Mouse (Mus musculus): ENCODE results near the gene Cldn1. TPM values are rescaled to one million over a fixed set of nuclear protein-coding genes. Genes with fewer than 3 reads are reported as not detected.

Gene Cldn1
- polyA plus RNA-seq, 1 experiment from 2014 or later, result 8.7 TPM

DNA sequence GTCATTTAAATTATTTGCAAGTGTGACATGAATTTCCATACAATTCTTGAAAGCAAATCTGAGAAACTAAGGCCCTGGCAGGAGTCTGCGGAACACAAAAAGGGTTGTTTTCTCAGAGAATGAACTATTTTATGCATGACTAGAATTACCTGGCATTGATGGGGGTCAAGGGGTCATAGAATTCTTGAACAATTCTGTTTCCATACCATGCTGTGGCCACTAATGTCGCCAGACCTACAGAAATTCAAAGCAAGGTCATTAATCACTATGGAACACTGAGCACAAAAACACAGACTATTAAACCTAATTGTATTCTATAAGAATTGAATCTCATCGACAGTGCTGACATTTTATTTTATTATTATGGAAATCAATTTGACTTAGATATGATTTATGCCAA lies 10.9 kb downstream of the Cldn1 start:
- H3K4me3 ChIP-seq, result no peak overlapping the region
- H3K9ac ChIP-seq, result no peak overlapping the region
- no peaks in the 10 kb centered on the region for H3K27me3 ChIP-seq
- no peaks in the 10 kb centered on the region for H3K4me1 ChIP-seq
- H3K9me3 ChIP-seq (replicated peaks), result no peaks in the 10 kb centered on the region
- H3K36me3 ChIP-seq, result no peaks in the 10 kb centered on the region
- WGBS, result 28% methylated on average over 3 of the region's 3 CpGs
- no peak overlapping the region for H3K4me2 ChIP-seq (replicated peaks)
- ATAC-seq (ENCODE audit: low FRiP score), result no peak
- no peak overlapping the region for H3K27ac ChIP-seq

DNA sequence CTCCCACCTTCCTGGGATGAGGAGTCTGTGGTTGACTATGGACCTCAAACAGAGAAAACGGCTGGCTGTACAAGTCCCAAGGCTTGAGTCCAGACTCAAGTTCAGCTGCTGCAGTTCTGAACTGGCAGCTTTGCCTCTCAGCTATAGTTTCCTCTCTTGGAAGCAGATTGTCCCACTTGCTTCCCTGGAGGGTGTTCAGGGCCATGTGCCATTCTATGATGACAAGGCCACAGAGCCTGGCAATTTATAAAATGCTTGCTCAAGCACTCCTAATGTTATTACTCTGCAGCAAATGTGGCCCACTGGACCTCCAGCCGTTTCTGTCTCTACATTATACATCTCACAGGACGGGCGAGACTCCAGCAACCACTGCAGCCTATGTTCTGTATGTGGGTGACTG lies 12.0 kb downstream of the Cldn1 start:
- no peaks in the 10 kb centered on the region for H3K27me3 ChIP-seq
- no peaks in the 10 kb centered on the region for H3K36me3 ChIP-seq
- H3K27ac ChIP-seq, result no peak overlapping the region
- H3K4me1 ChIP-seq, result no peaks in the 10 kb centered on the region
- no peak overlapping the region for H3K4me2 ChIP-seq (replicated peaks)
- no peak for ATAC-seq (ENCODE audit: low FRiP score)
- no peak overlapping the region for H3K9ac ChIP-seq
- no peak overlapping the region for H3K4me3 ChIP-seq
- 61% methylated on average over 4 of the region's 4 CpGs for WGBS
- no peaks in the 10 kb centered on the region for H3K9me3 ChIP-seq (replicated peaks)

DNA sequence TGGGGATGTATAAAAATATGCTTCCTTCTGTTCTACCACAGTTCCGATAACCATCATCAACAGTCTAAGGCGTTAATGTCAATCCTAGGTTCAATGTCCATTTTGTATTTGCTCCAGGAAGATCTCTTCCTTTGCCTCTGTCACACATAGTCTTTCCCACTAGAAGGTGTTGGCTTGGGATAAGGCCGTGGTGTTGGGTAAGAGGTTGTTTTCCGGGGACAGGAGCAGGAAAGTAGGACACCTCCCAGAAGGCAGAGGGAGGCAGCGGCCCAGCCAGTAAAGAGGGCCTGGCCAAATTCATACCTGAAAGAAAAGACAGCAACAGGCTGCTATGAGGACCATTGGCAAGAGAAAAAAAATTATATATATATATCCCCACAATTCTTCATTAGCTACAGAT lies 12.7 kb downstream of the Cldn1 start:
- no peak overlapping the region for H3K4me3 ChIP-seq

DNA sequence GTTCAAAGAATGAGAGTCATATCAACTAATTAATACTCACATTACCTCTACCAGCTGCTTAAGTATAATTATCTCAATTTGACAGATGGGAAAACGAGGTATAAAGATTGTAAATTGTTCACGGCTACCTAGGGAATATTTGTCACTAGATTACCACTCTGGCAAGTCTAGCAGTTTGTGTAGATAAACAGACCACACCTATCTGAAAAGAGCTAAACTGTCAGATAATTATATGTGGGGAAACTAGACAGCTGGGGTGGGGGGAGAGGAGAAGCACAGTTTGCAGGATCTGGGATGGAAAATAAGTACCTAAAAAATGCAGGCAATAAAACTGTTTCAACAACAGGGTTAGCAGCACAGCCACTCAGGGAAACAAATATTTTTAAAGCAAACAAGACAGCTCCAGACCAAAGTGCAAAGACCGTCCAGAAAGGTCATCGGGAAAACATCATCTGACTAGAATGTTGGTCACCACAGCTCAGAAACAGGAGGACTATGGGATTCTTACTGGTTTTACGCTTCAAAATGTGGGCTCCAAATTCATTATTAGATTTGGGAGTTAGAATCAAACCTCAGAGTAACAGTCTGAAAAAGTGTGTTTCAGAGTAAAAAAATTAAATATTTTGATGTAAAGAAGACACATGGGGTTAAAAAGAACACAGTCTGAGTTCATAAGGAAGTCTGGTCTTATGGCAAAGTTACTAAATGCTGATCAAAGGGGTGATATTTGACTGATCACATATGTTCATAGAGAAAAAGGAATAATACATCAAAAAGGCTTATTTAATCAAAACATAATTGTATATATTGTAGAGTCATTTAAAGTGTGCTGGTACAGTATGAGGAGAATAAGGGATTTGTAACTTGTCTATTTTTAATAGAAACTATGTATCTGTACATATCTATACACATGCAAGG lies 13.5 kb downstream of the Cldn1 start:
- 77% methylated on average over 5 of the region's 5 CpGs for WGBS
- Histone ChIP-seq H3K27me3 (no peaks in the 10 kb centered on the region), H3K9me3 (replicated peaks) (no peaks in the 10 kb centered on the region), H3K4me1 (no peaks in the 10 kb centered on the region), H3K4me3 (no peak overlapping the region), H3K36me3 (no peaks in the 10 kb centered on the region), H3K4me2 (replicated peaks) (no peak overlapping the region), H3K27ac (no peak overlapping the region), H3K9ac (no peak overlapping the region)
- no peak for ATAC-seq (ENCODE audit: low FRiP score)

More for the DNA sequence above, 12.7 kb downstream of the Cldn1 start:
- H3K27ac ChIP-seq, result no peak overlapping the region
- no peak overlapping the region for H3K4me2 ChIP-seq (replicated peaks)
- WGBS, result 92% methylated on average over 5 of the region's 5 CpGs
- H3K9me3 ChIP-seq (replicated peaks), result no peaks in the 10 kb centered on the region
- H3K36me3 ChIP-seq, result no peaks in the 10 kb centered on the region
- no peaks in the 10 kb centered on the region for H3K4me1 ChIP-seq
- ATAC-seq (ENCODE audit: low FRiP score), result no peak
- H3K27me3 ChIP-seq, result no peaks in the 10 kb centered on the region
- H3K9ac ChIP-seq, result no peak overlapping the region

DNA sequence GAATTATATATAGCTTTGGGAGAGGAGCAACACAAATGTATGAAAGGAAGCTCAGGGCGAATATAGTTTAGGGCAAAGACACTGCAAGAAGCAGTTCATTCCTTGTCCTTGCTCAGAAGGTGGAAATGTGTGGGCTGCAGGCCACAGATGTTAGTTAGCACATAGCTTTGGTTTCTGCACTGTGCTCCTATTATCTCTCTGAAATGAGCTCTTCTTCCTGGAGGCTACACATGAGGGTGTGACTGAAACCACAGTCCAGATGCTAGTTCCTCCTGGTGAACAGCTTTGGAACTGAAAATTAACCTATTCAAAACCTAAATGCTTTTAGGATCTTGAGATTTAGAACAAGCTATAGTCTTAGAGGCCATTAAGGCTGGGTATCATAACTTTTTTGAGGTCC lies 16.1 kb downstream of the Cldn1 start:
- no peaks in the 10 kb centered on the region for H3K27me3 ChIP-seq
- no peak overlapping the region for H3K27ac ChIP-seq
- H3K4me3 ChIP-seq, result no peak overlapping the region
- ATAC-seq (ENCODE audit: low FRiP score), result no peak
- H3K4me1 ChIP-seq, result no peaks in the 10 kb centered on the region
- no peak overlapping the region for H3K9ac ChIP-seq
- no peaks in the 10 kb centered on the region for H3K36me3 ChIP-seq
- no peak overlapping the region for H3K4me2 ChIP-seq (replicated peaks)
- WGBS, result 85% methylated on average over 1 of the region's 1 CpGs
- H3K9me3 ChIP-seq (replicated peaks), result no peaks in the 10 kb centered on the region

DNA sequence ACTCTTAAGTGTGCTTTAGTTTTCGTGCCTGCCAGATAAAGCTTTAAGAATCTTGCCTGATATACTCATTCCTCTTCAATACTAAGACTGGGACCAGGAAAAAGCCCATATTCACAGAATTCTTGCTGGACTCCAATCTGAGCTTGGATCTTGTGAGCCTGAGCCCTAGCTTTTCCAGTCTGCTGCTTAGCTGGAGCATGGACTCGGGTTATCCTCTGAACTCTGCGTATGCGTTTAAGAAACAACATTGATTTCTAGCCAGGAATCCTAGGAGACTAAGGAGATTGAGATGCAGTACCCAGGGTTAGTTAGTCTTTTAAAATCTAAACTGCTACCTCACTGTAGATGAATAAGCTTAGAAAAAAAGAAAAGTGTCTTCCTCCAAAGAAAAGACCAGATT lies 20.9 kb downstream of the Cldn1 start:
- no peak overlapping the region for H3K27ac ChIP-seq
- ATAC-seq (ENCODE audit: low FRiP score), result no peak
- H3K4me1 ChIP-seq, result no peaks in the 10 kb centered on the region
- WGBS, result 88% methylated on average over 4 of the region's 4 CpGs
- no peaks in the 10 kb centered on the region for H3K9me3 ChIP-seq (replicated peaks)
- no peak overlapping the region for H3K9ac ChIP-seq
- H3K36me3 ChIP-seq, result no peaks in the 10 kb centered on the region
- H3K4me2 ChIP-seq (replicated peaks), result no peak overlapping the region
- H3K27me3 ChIP-seq, result no peaks in the 10 kb centered on the region
- no peak overlapping the region for H3K4me3 ChIP-seq

DNA sequence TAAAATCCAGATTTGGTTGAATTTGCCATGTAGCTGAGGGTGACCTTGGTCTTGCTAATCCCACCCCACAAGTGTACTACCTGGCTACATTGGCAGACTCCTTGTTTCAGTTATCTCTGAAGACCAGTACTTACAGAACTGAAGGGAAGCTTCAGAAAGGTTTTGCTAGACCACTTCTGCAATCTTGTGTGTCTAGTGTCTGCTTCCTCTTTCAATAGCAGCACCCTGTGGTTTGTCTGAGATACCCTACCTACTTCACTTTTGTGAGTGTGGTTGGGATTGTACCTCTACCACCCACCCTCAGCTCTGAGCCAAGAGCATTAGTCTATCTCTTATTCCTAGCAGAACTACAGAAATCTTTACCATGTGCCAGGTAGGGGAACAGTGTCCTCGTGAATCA lies 22.8 kb downstream of the Cldn1 start:
- Histone ChIP-seq H3K4me2 (replicated peaks) (no peak overlapping the region), H3K4me3 (no peak overlapping the region), H3K9ac (no peak overlapping the region), H3K9me3 (replicated peaks) (no peaks in the 10 kb centered on the region), H3K4me1 (no peaks in the 10 kb centered on the region), H3K36me3 (no peaks in the 10 kb centered on the region), H3K27me3 (no peaks in the 10 kb centered on the region), H3K27ac (no peak overlapping the region)
- WGBS, result 84% methylated on average over 1 of the region's 1 CpGs
- ATAC-seq (ENCODE audit: low FRiP score), result no peak

DNA sequence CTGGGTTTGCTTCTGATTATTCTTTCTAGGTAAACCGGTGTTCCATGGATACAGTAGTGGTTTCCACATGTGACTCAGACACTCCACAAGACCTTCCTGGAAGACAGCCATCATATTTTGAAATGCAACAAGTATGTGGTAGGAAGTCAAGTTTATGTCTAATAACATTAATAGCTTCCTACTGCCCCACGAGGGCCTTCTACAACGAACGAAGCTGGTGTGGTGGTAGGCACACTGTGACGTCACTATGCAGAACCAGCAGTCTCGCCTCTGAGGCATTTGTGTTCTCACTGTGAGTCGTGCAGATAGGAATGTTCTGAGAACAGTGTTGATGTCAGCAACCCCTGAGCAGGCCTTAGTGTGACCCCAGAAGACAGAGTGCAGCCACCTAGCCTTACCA lies 55.4 kb downstream of the Cldn1 start:
- Histone ChIP-seq H3K36me3 (no peaks in the 10 kb centered on the region), H3K9ac (no peak overlapping the region), H3K4me2 (replicated peaks) (no peak overlapping the region), H3K27me3 (no peaks in the 10 kb centered on the region), H3K9me3 (replicated peaks) (no peaks in the 10 kb centered on the region), H3K4me3 (no peak overlapping the region), H3K27ac (no peak overlapping the region), H3K4me1 (no peaks in the 10 kb centered on the region)
- no peak for ATAC-seq (ENCODE audit: low FRiP score)
- 75% methylated on average over 7 of the region's 7 CpGs for WGBS

DNA sequence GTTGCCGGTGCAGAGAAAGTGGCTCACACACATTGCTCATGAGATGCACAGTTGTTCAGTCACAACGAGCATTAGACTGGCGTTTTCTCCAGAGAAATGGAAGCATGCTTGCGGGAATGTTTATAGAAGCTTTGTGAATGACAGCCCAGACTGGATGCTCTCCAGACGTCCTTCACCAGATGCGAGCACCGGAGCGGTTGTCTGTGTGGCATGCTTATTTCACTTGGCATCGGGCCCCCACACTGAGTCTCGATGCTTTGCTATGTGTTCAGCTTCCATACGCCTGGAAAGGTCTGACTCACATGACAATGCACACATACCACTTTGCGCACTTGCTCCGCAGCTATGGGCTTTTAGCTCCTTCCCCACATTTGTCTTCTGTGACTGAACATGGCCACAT lies 56.8 kb downstream of the Cldn1 start:
- H3K36me3 ChIP-seq, result no peaks in the 10 kb centered on the region
- no peak overlapping the region for H3K4me3 ChIP-seq
- 75% methylated on average over 13 of the region's 13 CpGs for WGBS
- no peaks in the 10 kb centered on the region for H3K27me3 ChIP-seq
- H3K4me1 ChIP-seq, result no peaks in the 10 kb centered on the region
- H3K4me2 ChIP-seq (replicated peaks), result no peak overlapping the region
- no peak for ATAC-seq (ENCODE audit: low FRiP score)
- H3K27ac ChIP-seq, result no peak overlapping the region
- H3K9ac ChIP-seq, result no peak overlapping the region
- no peaks in the 10 kb centered on the region for H3K9me3 ChIP-seq (replicated peaks)

DNA sequence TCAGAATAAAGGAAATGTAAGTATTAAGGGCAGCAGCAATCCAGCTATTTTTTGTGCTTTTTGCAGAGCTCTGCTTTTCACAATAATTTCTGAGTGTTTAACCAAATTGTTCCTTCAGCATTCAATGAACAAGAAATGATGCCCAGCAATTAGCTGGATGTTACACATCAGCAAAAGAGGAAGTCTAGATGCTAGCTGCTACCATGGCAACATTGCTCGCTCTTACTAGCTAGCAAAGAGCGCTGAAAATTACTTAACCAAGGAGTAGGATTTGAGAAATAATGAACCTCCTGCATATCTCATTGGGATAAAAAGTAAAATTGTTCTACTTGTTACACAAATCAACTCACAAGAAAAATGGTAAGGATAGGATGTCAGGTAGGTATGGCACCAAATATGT lies 62.2 kb downstream of the Cldn1 start:
- 86% methylated on average over 2 of the region's 2 CpGs for WGBS

More for the DNA sequence above, 62.2 kb downstream of the Cldn1 start:
- Histone ChIP-seq H3K9me3 (replicated peaks) (no peaks in the 10 kb centered on the region), H3K4me2 (replicated peaks) (no peak overlapping the region), H3K4me3 (no peak overlapping the region), H3K36me3 (no peaks in the 10 kb centered on the region), H3K9ac (no peak overlapping the region), H3K27ac (no peak overlapping the region), H3K4me1 (no peaks in the 10 kb centered on the region), H3K27me3 (no peaks in the 10 kb centered on the region)
- ATAC-seq (ENCODE audit: low FRiP score), result no peak

Other genes starting within 250 kb of the Cldn1 start
- not detected in 2 replicates for gene Cldn16, start 91.3 kb upstream of the Cldn1 start, polyA plus RNA-seq (2016; fragmentation: Nextera tagmentation; extraction: Ambion mirVana)
- 0.52 TPM in 1 of 2 replicates, not detected in the other for gene Tmem207, start 154.9 kb upstream of the Cldn1 start, polyA plus RNA-seq (2016; fragmentation: Nextera tagmentation; extraction: Ambion mirVana)
- 5.9 and 7.8 TPM in 2 replicates for gene Il1rap, start 209.9 kb upstream of the Cldn1 start, polyA plus RNA-seq (2016; fragmentation: Nextera tagmentation; extraction: Ambion mirVana)

All from hindbrain, embryonic 12.5 days (tissue).